Mouse (Mus musculus) heart, postnatal 0 days (tissue): ENCODE results near the gene Col7a1. TPM values are rescaled to one million over a fixed set of nuclear protein-coding genes. Genes with fewer than 3 reads are reported as not detected.

Experiments used
- ATAC-seq: fragments of 200-750 bp; cut with Nextera tagmentation; 2 replicates; pipeline ENCODE4 v1.8.0; 2017; ENCODE audit warnings: low read depth, moderate number of reproducible peaks, moderate library complexity; ENCODE audit not compliant: insufficient read depth
- DNase-seq: peaks from one replicate; pipeline ENCODE4 v3.0.0-alpha.2; 2016; ENCODE audit warnings: low spot score
- H3K27ac ChIP-seq: fragments of 300-500 bp; sonication (generic); 2 replicates; pipeline ENCODE4 v1.5.1; 2014; ENCODE audit warnings: low read depth, mild to moderate bottlenecking
- H3K27me3 ChIP-seq: fragments of 300-500 bp; sonication (generic); 2 replicates; pipeline ENCODE4 v1.6.1; 2014; ENCODE audit warnings: low read length, mixed read lengths; ENCODE audit not compliant: control insufficient read depth, insufficient read depth
- H3K36me3 ChIP-seq: fragments of 300-500 bp; sonication (generic); replicated peaks from 2 replicates; pipeline ENCODE4 v1.6.1; 2014; ENCODE audit warnings: low read length, mixed read lengths; ENCODE audit not compliant: control insufficient read depth, insufficient read depth
- H3K4me1 ChIP-seq: fragments of 300-500 bp; sonication (generic); 2 replicates; pipeline ENCODE4 v1.6.1; 2014; ENCODE audit warnings: antibody characterized with exemption; ENCODE audit not compliant: control insufficient read depth, insufficient read depth
- H3K4me2 ChIP-seq: fragments of 300-500 bp; sonication (generic); 2 replicates; pipeline ENCODE4 v1.6.1; 2014; ENCODE audit warnings: low read depth, mild to moderate bottlenecking, low read length, moderate library complexity
- H3K4me3 ChIP-seq: fragments of 300-500 bp; sonication (generic); 2 replicates; pipeline ENCODE4 v1.5.1; 2014; ENCODE audit warnings: low read depth, low read length
- H3K9ac ChIP-seq: fragments of 300-500 bp; sonication (generic); replicated peaks from 2 replicates; pipeline ENCODE4 v1.6.1; 2014; ENCODE audit warnings: low read depth, low read length, mixed read lengths
- H3K9me3 ChIP-seq: fragments of 300-500 bp; sonication (generic); replicated peaks from 2 replicates; pipeline ENCODE4 v1.6.1; 2016; ENCODE audit warnings: low read length; ENCODE audit not compliant: control insufficient read depth
- CTCF ChIP-seq: IDR thresholded peaks from 2 replicates; pipeline ENCODE4 v1.5.1; 2016; ENCODE audit warnings: antibody characterized with exemption, control low read depth, low read depth
- EP300 ChIP-seq: IDR thresholded peaks from 2 replicates; pipeline ENCODE4 v1.6.1; 2016; ENCODE audit warnings: antibody characterized with exemption, low read depth
- WGBS: fragments of 180-500 bp; shearing (Covaris S2); extraction: QIAGEN DNeasy Blood & Tissue Kit; methylation state at CpG from one replicate; pipeline ENCODE4 v1.1.7; 2014; 5-methylcytosine and 5-hydroxymethylcytosine counted together
- polyA plus RNA-seq: library from polyadenylated mRNA; unstranded; fragments of >200 nt; fragmentation: Nextera tagmentation; extraction: Ambion mirVana; gene quantifications from 2 replicates; pipeline ENCODE4 v1.2.1, GENCODE M21; 2015
- total RNA-seq: library from RNA; depleted of rRNA; stranded (reverse); fragments of >200 nt; gene quantifications from 2 replicates; pipeline ENCODE4 v1.2.3, GENCODE M21; 2014; ENCODE audit warnings: low replicate concordance

Col7a1 gene
- total and polyA plus RNA-seq, 2 experiments from 2014 or later, result 0.57 to 1.3 TPM

DNA sequence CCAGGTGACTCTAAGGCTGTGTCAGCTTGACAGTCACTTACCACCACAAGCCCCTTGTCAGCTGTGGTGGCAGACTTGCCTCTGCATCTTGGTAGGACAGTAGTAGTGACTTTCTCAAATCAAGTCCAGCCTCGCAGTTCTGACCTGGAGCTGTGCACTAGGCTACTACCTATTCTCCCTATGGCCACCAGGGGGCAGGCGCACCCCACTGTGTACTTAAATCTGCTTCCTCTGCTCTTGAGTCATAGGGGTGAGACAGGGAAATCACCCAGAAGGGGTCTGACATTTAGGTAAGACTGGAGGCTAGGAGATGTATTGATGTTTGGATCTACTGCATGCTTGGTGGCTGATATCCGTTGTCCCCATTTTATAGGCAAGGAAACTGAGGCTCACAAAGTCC is 47.3 kb downstream of the Col7a1 start:
- TF ChIP-seq EP300 (no peak), CTCF (peak; percentile 97)
- Histone ChIP-seq H3K36me3 (no peaks in the 10 kb centered on the region), H3K4me2 (no peak overlapping the region), H3K27ac (no peak overlapping the region), H3K27me3 (no peaks in the 10 kb centered on the region), H3K9me3 (no peaks in the 10 kb centered on the region), H3K9ac (no peak overlapping the region), H3K4me3 (no peak overlapping the region), H3K4me1 (no peaks in the 10 kb centered on the region)
- DNase-seq (peak; percentile 81), ATAC-seq (peak; percentile 66)
- WGBS, result 8% methylated on average over 3 of the region's 3 CpGs

DNA sequence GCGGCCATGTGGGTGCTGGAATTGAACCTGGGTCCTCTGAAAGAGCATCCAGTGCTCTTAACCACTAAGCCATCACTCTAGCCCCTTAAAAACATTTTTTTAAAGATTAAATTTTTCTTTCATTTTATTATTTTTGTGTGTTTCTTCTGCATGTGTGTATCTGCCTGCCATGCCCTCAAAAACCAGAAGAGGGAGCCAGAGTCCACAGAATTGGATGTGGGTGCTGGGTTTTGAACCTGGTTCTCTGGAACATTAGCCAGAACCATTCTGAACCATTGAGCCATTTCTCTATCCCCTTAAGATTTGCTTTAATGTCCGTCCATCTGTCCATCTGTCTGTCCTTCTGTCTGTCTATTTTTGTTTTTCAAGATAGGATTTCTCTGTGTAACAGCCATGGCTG is 49.8 kb downstream of the Col7a1 start:
- Histone ChIP-seq H3K36me3 (no peaks in the 10 kb centered on the region), H3K27me3 (no peaks in the 10 kb centered on the region), H3K9ac (no peak overlapping the region), H3K4me3 (no peak overlapping the region), H3K27ac (no peak overlapping the region), H3K4me2 (no peak overlapping the region), H3K4me1 (no peaks in the 10 kb centered on the region), H3K9me3 (no peaks in the 10 kb centered on the region)
- WGBS, result 42% methylated on average over 2 of the region's 2 CpGs
- no peak for DNase-seq
- TF ChIP-seq EP300 (no peak), CTCF (peak; percentile 83)
- no peak for ATAC-seq

DNA sequence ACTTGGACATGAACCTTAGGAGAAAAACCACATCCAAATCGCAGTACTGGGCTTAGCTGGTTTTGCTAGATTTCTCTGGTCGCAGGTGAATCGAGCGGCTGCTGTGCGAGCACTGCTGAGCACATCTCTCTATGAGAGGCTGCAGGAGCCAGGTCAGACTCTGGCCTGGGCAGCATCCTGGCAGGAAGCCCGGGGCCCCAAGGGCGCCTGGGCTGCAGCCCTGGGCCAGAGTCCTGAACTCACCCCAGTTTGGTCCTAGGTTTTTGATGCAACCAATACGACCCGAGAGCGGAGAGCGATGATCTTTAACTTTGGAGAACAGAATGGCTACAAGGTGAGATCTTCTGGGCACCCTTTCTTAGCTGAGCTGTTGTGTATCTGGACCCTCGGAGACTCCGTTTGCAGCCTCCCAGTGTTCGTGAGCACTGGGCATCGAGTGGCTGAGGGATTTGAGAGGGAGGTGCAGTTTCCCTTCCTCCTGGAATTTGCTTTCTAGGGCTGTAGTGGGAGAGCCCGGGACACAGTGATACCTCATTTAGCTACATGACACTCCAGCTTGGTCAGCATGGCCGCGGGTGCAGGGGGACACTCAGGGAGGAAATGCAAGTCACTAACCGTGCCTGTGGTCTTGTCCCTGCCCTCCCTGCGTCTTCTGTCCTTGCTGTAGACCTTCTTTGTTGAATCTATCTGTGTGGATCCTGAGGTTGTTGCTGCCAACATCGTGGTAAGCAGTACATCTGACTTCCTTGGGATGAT is 53.8 kb downstream of the Col7a1 start:
- Histone ChIP-seq H3K27ac (no peak overlapping the region), H3K9me3 (no peaks in the 10 kb centered on the region), H3K4me2 (no peak overlapping the region), H3K9ac (no peak overlapping the region), H3K4me3 (no peak overlapping the region), H3K4me1 (no peaks in the 10 kb centered on the region), H3K27me3 (no peaks in the 10 kb centered on the region), H3K36me3 (no peaks in the 10 kb centered on the region)
- ATAC-seq (no peak), DNase-seq (no peak)
- no peak for TF ChIP-seq CTCF
- TF ChIP-seq EP300, result no peak
- 59% methylated on average over 21 of the region's 21 CpGs for WGBS

DNA sequence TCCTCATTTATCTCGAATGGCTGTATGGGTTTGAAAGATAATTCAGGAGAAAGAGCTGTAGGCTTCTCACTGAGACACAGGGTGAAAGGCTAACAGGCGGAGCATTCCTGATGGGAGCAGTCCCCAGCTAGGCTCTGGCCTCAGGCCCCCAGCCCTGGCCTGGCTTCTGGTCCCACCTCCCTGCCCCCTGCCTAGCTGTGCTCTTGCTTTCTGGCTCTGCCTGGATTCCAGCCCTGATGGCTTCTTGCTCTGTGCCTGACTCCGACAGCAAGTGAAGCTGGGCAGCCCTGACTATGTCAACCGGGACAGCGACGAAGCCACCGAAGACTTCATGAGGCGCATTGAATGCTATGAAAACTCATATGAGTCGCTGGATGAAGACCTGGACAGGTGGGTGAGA is 54.7 kb downstream of the Col7a1 start:
- Histone ChIP-seq H3K4me2 (no peak overlapping the region), H3K36me3 (no peaks in the 10 kb centered on the region), H3K4me1 (no peaks in the 10 kb centered on the region), H3K27me3 (no peaks in the 10 kb centered on the region), H3K4me3 (no peak overlapping the region), H3K9ac (no peak overlapping the region), H3K9me3 (no peaks in the 10 kb centered on the region), H3K27ac (no peak overlapping the region)
- TF ChIP-seq EP300, result no peak
- no peak for TF ChIP-seq CTCF
- ATAC-seq, result no peak
- no peak for DNase-seq
- 78% methylated on average over 9 of the region's 9 CpGs for WGBS

DNA sequence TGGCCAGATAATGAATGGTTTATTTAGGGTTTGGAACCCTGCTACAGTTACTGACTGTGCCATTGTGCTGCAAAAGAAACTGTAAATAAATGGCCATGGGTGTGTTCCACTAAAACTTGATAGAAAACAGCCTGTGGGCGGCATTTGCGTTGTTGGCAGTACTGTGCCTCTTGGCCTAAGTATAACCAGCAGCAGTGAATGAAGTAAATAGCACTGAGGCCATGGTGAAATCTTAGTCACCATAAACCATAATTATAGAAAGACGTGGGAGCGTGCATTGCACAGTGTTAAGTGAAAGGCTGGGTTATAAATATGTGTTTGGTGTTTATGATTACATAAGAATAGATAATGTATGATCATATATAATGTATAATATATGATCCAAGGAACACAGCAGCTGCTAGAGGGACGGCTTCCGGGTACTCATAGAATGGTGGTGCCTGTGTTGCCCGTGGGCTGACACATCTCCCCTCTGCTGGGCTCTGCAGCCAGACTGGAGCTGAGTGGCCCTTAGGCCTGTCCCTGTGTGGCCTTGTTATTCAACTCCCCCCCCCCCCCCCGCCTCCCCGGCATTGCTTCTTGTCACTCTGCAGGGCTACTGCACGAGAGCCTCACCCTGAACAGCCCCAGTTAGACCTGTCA is 55.7 kb downstream of the Col7a1 start:
- no peaks in the 10 kb centered on the region for H3K9me3 ChIP-seq
- DNase-seq, result no peak
- TF ChIP-seq CTCF (no peak), EP300 (no peak)
- 0 out of 2 replicates have a peak overlapping the region, but pooled peaks have one; percentile 21 for H3K4me2 ChIP-seq
- H3K36me3 ChIP-seq, result no peaks in the 10 kb centered on the region
- ATAC-seq, result no peak
- no peaks in the 10 kb centered on the region for H3K27me3 ChIP-seq
- H3K4me1 ChIP-seq, result no peaks in the 10 kb centered on the region
- no peak overlapping the region for H3K4me3 ChIP-seq
- no peak overlapping the region for H3K9ac ChIP-seq
- WGBS, result 60% methylated on average over 9 of the region's 10 CpGs
- no peak overlapping the region for H3K27ac ChIP-seq
